Mouse (Mus musculus) olfactory bulb, adult 2 months (tissue): ENCODE measurements at regions not wholly inside any gene's neighbourhood (a gene's known extent, or its start where the extent isn't known, plus 50 kb on each side); places are given as distances from the start of the nearest gene placed in this dataset.

Experiments used
- CTCF ChIP-seq: fragments of 200-500 bp; IDR thresholded peaks from 2 replicates; pipeline ENCODE4 v1.5.1; 2012; ENCODE audit warnings: low read depth, mild to moderate bottlenecking, low read length, moderate library complexity; ENCODE audit not compliant: insufficient read depth
- POLR2A ChIP-seq: fragments of 200-500 bp; IDR thresholded peaks from 2 replicates; pipeline ENCODE4 v1.6.1; 2012; ENCODE audit warnings: mild to moderate bottlenecking, low read depth, low read length, moderate library complexity; ENCODE audit not compliant: insufficient read depth

GRCm38 (mm10) chr14:120626223-120626935 lies 148.1 kb downstream of the Rap2a start:
- TF ChIP-seq POLR2A (no peak), CTCF (no peak)
